Mouse (Mus musculus): ENCODE measurements around the gene Gm3138. TPM values are rescaled to one million over a fixed set of nuclear protein-coding genes. Genes with fewer than 3 reads are reported as not detected.
"Not testable (repeated sequence)": the region's sequence is repeated elsewhere in the genome, so short reads cannot be mapped to it uniquely, and the experiment has no call there.

The Gm3138 gene
- not detected in 2 replicates for polyA plus RNA-seq (2015; fragmentation: Nextera tagmentation; extraction: Ambion mirVana)

- not testable (repeated sequence) for H3K27me3 ChIP-seq (replicated peaks; ENCODE audit: control insufficient read depth, insufficient read depth, low read length); H3K9me3 ChIP-seq (ENCODE audit: control insufficient read depth); H3K4me2 ChIP-seq (replicated peaks; ENCODE audit: low read depth); H3K9ac ChIP-seq (ENCODE audit: low read depth, low read length); ATAC-seq; H3K27ac ChIP-seq (ENCODE audit: low read depth, low read length); H3K4me3 ChIP-seq (ENCODE audit: low read depth, low read length); H3K4me1 ChIP-seq (replicated peaks; ENCODE audit: control insufficient read depth, insufficient read depth, low read length); H3K36me3 ChIP-seq (ENCODE audit: control insufficient read depth, insufficient read depth)
- WGBS, result no CpG with 5 or more reads among the region's 2 CpGs
Measured at GRCm38 (mm10) chr14:4249331-4249730, at the start of gene Gm3138. Gene Gm3138, plus strand, starts transcription at chr14:4249631.

GRCm38 (mm10) chr14:4269238-4269950 is 20.0 kb downstream of the Gm3138 start:
- H3K36me3 ChIP-seq (ENCODE audit: control insufficient read depth, insufficient read depth); ATAC-seq; H3K4me3 ChIP-seq (ENCODE audit: low read depth, low read length); H3K4me2 ChIP-seq (replicated peaks; ENCODE audit: low read depth); H3K9me3 ChIP-seq (ENCODE audit: control insufficient read depth); H3K9ac ChIP-seq (ENCODE audit: low read depth, low read length); H3K27ac ChIP-seq (ENCODE audit: low read depth, low read length); H3K27me3 ChIP-seq (replicated peaks; ENCODE audit: control insufficient read depth, insufficient read depth, low read length); H3K4me1 ChIP-seq (replicated peaks; ENCODE audit: control insufficient read depth, insufficient read depth, low read length): not testable (repeated sequence)
- 80% methylated on average over 2 of the region's 2 CpGs for WGBS

- H3K9me3 ChIP-seq (ENCODE audit: control insufficient read depth); H3K4me2 ChIP-seq (replicated peaks; ENCODE audit: low read depth); H3K4me3 ChIP-seq (ENCODE audit: low read depth, low read length); H3K4me1 ChIP-seq (replicated peaks; ENCODE audit: control insufficient read depth, insufficient read depth, low read length); H3K27me3 ChIP-seq (replicated peaks; ENCODE audit: control insufficient read depth, insufficient read depth, low read length); H3K9ac ChIP-seq (ENCODE audit: low read depth, low read length); H3K36me3 ChIP-seq (ENCODE audit: control insufficient read depth, insufficient read depth); H3K27ac ChIP-seq (ENCODE audit: low read depth, low read length); ATAC-seq: not testable (repeated sequence)
- WGBS, result 83% methylated on average over 2 of the region's 3 CpGs
Measured at GRCm38 (mm10) chr14:4279828-4280227, 30.4 kb downstream of the Gm3138 start.

Other genes starting within 250 kb of the Gm3138 start
- 0.12 TPM in 1 of 2 replicates, not detected in the other for gene Gm5796, start 225.7 kb upstream of the Gm3138 start, polyA plus RNA-seq (2015; fragmentation: Nextera tagmentation; extraction: Ambion mirVana)
- not detected in 2 replicates for gene Gm3115, start 165.5 kb upstream of the Gm3138 start, polyA plus RNA-seq (2015; fragmentation: Nextera tagmentation; extraction: Ambion mirVana)
- gene Gm8108, start 139.1 kb upstream of the Gm3138 start, polyA plus RNA-seq (2015; fragmentation: Nextera tagmentation; extraction: Ambion mirVana), result 0.26 and 0.31 TPM in 2 replicates
- gene Gm3127, start 84.6 kb upstream of the Gm3138 start, polyA plus RNA-seq (2015; fragmentation: Nextera tagmentation; extraction: Ambion mirVana), result not detected in 2 replicates
- gene Gm2974, start 67.1 kb upstream of the Gm3138 start, polyA plus RNA-seq (2015; fragmentation: Nextera tagmentation; extraction: Ambion mirVana), result 0.21 TPM in 1 of 2 replicates, not detected in the other
- gene Gm3149, start 67.7 kb downstream of the Gm3138 start, polyA plus RNA-seq (2015; fragmentation: Nextera tagmentation; extraction: Ambion mirVana), result not detected in 2 replicates
- gene 2610042L04Rik, start 85.1 kb downstream of the Gm3138 start, polyA plus RNA-seq (2015; fragmentation: Nextera tagmentation; extraction: Ambion mirVana), result not detected in 2 replicates
- gene Gm3159, start 147.9 kb downstream of the Gm3138 start, polyA plus RNA-seq (2015; fragmentation: Nextera tagmentation; extraction: Ambion mirVana), result not detected in 2 replicates
- 0.18 TPM in 1 of 2 replicates, not detected in the other for gene Gm3164, start 165.8 kb downstream of the Gm3138 start, polyA plus RNA-seq (2015; fragmentation: Nextera tagmentation; extraction: Ambion mirVana)
- not detected in 2 replicates for gene Gm3173, start 181.4 kb downstream of the Gm3138 start, polyA plus RNA-seq (2015; fragmentation: Nextera tagmentation; extraction: Ambion mirVana)
- gene Gm3182, start 232.1 kb downstream of the Gm3138 start, polyA plus RNA-seq (2015; fragmentation: Nextera tagmentation; extraction: Ambion mirVana), result not detected in 2 replicates